Mouse (Mus musculus): ENCODE measurements around the gene Ctsh. TPM values are rescaled to one million over a fixed set of nuclear protein-coding genes. Genes with fewer than 3 reads are reported as not detected.

The Ctsh gene
- polyA plus RNA-seq, 1 experiment from 2014 or later: 305 TPM

DNA sequence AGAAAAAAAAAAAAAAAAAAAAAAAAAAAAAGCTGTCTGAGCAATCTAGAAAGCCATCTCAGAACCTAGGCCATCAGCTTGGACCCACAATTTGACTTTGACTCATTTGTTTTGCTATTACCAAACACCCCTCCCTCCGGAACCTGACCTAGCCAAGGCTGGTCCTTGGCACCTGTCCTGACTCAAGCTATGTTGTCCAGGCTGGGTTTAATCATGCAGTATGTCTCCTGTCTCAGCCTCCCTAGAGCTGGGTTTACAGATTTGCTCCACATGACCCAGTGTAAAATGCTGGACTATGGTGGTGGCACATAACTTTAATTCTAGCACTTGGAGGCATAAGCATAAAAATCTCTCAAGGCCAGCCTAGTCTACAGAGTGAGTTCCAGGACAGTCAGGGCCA is 29.0 kb downstream of the Ctsh start:
- ATAC-seq (replicated peaks; ENCODE audit: low FRiP score, low read depth) (no peak; the same call in 1 of the 2 replicates), DNase-seq (ENCODE audit: low spot score) (no peak)
- no peak overlapping the region for H3K4me2 ChIP-seq (ENCODE audit: low read length)
- 89% methylated on average over 1 of the region's 1 CpGs for WGBS
- no peaks in the 10 kb centered on the region for H3K27me3 ChIP-seq (ENCODE audit: insufficient read depth, low read length)
- no peak overlapping the region for H3K4me3 ChIP-seq (replicated peaks; ENCODE audit: low read depth, low read length)
- H3K9ac ChIP-seq (ENCODE audit: low read depth, low read length): no peak overlapping the region
- no peaks in the 10 kb centered on the region for H3K9me3 ChIP-seq (replicated peaks; ENCODE audit: low read length)
- H3K4me1 ChIP-seq (replicated peaks; ENCODE audit: insufficient read depth, low read length): no peaks in the 10 kb centered on the region
- no peaks in the 10 kb centered on the region for H3K36me3 ChIP-seq (ENCODE audit: insufficient read depth, low read length)
- no peak overlapping the region for H3K27ac ChIP-seq
- TF ChIP-seq CTCF (IDR thresholded peaks at IDR 0.05; ENCODE audit: low read depth): no peak

DNA sequence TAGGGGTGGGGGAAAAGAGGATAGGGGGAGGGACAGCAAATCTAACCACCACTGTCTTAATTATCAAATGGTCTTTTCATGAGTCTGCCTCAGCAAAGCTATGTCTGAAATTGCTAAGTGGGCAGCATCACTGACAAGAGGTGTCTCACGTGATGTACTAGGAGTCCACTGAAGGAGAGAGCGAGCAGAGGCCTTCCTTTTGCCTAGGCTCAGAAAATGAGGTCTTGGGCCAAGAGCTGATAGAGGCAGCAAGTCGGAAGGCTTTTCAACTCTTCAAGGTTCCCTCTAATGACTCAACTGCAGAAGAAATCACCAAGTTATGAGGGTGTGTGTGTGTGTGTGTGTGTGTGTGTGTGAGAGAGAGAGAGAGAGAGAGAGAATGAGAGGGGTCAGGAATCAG is 30.2 kb downstream of the Ctsh start:
- H3K36me3 ChIP-seq (ENCODE audit: insufficient read depth, low read length): no peaks in the 10 kb centered on the region; the same call in 1 of the 2 replicates
- H3K9me3 ChIP-seq (replicated peaks; ENCODE audit: low read length): no peaks in the 10 kb centered on the region
- TF ChIP-seq CTCF (IDR thresholded peaks at IDR 0.05; ENCODE audit: low read depth): no peak
- H3K27ac ChIP-seq: no peak overlapping the region
- no peak overlapping the region for H3K4me3 ChIP-seq (replicated peaks; ENCODE audit: low read depth, low read length)
- no peak for DNase-seq (ENCODE audit: low spot score)
- 91% methylated on average over 3 of the region's 3 CpGs for WGBS
- H3K4me2 ChIP-seq (ENCODE audit: low read length): no peak overlapping the region
- ATAC-seq (replicated peaks; ENCODE audit: low FRiP score, low read depth): no peak
- H3K9ac ChIP-seq (ENCODE audit: low read depth, low read length): no peak overlapping the region
- no peaks in the 10 kb centered on the region for H3K4me1 ChIP-seq (replicated peaks; ENCODE audit: insufficient read depth, low read length)
- H3K27me3 ChIP-seq (ENCODE audit: insufficient read depth, low read length): no peaks in the 10 kb centered on the region

DNA sequence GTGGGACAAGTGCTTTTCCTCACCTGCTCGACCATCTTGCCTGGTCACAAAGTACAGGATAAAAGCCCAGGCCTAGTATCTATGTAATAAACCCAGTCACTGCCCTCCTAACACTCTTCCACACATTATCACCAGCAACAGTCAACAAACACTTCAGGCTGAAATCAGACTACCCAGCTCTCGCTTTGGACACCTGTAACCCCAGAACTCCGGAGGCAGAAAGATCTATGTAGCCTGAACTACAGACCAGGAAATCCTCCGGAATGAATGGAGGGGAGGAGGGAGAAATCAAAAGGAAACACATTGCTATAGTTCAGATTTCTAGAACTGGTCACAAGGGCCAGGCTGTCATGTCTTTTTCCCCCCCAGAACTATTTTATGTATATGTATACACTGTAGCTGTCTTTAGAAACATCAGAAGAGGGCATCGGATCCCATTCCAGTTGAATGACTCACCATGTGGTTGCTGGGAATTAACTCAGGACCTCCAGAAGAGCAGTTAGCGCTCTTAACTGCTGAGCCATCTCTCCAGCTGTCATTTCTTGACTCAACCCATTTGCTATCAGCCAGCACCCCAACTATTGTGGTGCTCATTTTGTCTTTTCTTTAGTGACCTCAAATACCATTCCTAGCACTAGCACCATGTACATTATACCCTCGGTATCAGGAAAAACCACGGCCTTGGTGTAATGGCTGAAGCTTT is 31.0 kb downstream of the Ctsh start:
- no peak overlapping the region for H3K4me3 ChIP-seq (replicated peaks; ENCODE audit: low read depth, low read length)
- no peaks in the 10 kb centered on the region for H3K9me3 ChIP-seq (replicated peaks; ENCODE audit: low read length)
- H3K27me3 ChIP-seq (ENCODE audit: insufficient read depth, low read length): no peaks in the 10 kb centered on the region
- H3K4me1 ChIP-seq (replicated peaks; ENCODE audit: insufficient read depth, low read length): no peaks in the 10 kb centered on the region
- no peak overlapping the region for H3K9ac ChIP-seq (ENCODE audit: low read depth, low read length)
- ATAC-seq (replicated peaks; ENCODE audit: low FRiP score, low read depth) (no peak), DNase-seq (ENCODE audit: low spot score) (no peak)
- H3K27ac ChIP-seq: no peak overlapping the region
- H3K36me3 ChIP-seq (ENCODE audit: insufficient read depth, low read length): peaks cover 8% of the 10 kb centered on the region
- TF ChIP-seq CTCF (IDR thresholded peaks at IDR 0.05; ENCODE audit: low read depth): no peak
- H3K4me2 ChIP-seq (ENCODE audit: low read length): no peak overlapping the region
- 84% methylated on average over 8 of the region's 8 CpGs for WGBS

DNA sequence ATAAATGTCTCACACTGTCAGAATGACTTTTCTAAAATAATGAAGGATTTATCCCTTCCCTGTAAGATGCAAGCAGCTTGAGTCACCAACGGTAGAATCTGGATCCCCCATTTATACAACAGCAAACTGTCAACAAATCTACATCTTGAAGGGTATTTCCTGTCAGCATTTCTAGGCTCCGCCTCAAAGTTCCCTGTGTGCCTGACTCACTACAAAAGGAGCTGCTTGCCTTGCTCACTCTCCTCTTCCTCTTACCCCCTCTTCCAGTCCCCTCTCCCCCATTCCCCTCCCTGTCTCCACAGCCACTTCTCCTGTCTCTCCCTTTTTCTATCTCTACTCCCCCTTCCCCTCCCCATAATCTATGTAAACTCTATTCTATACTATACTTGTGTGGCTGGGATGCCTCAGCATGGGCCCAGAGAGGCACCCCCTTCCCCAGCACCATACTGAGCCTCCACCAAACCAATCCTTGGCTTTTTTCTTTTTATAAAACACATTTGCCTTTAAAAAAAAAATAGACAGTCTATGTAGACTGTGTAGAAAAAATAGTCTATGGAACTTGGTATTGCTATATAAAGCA is 34.0 kb downstream of the Ctsh start:
- Histone ChIP-seq H3K9ac (ENCODE audit: low read depth, low read length) (no peak overlapping the region), H3K27ac (no peak overlapping the region), H3K4me2 (ENCODE audit: low read length) (no peak overlapping the region), H3K36me3 (ENCODE audit: insufficient read depth, low read length) (peaks cover 23% of the 10 kb centered on the region), H3K4me1 (replicated peaks; ENCODE audit: insufficient read depth, low read length) (no peaks in the 10 kb centered on the region), H3K27me3 (ENCODE audit: insufficient read depth, low read length) (no peaks in the 10 kb centered on the region), H3K4me3 (replicated peaks; ENCODE audit: low read depth, low read length) (no peak overlapping the region), H3K9me3 (replicated peaks; ENCODE audit: low read length) (no peaks in the 10 kb centered on the region)
- peak; percentile 38 for ATAC-seq (replicated peaks; ENCODE audit: low FRiP score, low read depth)
- TF ChIP-seq CTCF (IDR thresholded peaks at IDR 0.05; ENCODE audit: low read depth): no peak
- 81% methylated on average over 2 of the region's 2 CpGs for WGBS
- DNase-seq (ENCODE audit: low spot score): no peak

DNA sequence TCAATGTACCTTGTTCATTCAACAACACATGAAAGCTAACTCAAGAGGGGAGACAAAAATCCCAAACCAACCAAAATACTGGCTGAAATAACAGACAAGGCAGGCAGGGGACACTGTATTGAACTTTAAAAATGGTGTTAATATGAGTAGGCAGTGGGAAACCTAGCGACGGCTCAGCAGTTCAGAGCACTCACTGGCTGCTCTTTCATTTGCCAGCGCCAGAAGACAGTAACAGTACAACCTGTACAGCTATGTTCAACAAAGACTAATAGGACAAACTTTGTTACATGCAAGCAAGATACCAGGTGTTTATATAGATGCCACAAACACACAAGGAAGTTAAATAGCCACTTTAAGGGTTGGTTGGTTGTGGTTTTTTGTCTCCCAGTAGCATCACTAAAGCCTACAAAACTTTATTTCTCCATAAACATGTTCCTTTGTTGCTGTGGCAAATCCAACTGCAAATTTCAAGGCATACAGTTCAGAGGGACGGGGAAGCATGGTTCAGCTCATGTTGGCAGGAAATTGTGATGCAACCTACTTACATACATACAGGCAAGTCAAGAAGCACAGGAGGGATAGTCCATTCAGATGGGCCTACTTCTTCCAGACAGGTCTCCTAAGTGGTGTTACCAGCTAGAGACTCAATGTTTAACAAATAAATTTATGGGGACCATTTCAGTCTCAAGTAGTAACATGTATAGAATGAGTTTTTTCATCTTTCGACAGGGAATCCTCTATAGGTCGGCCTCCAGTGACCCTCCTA is 35.6 kb downstream of the Ctsh start:
- Histone ChIP-seq H3K9me3 (replicated peaks; ENCODE audit: low read length) (no peaks in the 10 kb centered on the region), H3K27ac (no peak overlapping the region), H3K36me3 (ENCODE audit: insufficient read depth, low read length) (peaks cover 30% of the 10 kb centered on the region), H3K9ac (ENCODE audit: low read depth, low read length) (no peak overlapping the region), H3K27me3 (ENCODE audit: insufficient read depth, low read length) (no peaks in the 10 kb centered on the region), H3K4me3 (replicated peaks; ENCODE audit: low read depth, low read length) (no peak overlapping the region), H3K4me2 (ENCODE audit: low read length) (no peak overlapping the region), H3K4me1 (replicated peaks; ENCODE audit: insufficient read depth, low read length) (no peaks in the 10 kb centered on the region)
- 91% methylated on average over 6 of the region's 6 CpGs for WGBS
- TF ChIP-seq CTCF (IDR thresholded peaks at IDR 0.05; ENCODE audit: low read depth): no peak
- DNase-seq (ENCODE audit: low spot score) (no peak), ATAC-seq (replicated peaks; ENCODE audit: low FRiP score, low read depth) (peak; percentile 59; the same call in 1 of the 2 replicates)

DNA sequence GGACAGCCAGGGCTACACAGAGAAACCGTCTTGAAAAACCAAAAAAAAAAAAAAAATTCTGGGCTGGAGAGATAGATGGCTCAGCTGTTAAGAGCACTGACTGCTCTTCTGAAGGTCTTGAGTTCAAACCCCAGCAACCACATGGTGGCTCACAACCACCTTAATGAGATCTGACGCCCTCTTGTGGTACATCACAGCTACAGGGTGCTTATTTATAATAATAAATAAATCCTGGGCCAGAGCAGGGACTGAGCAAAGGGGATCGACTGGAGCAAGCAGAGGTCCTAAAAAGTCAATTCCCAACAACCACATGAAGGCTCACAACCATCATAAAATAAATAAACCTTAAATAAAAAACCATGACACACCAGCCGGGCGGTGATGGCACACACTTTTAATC is 45.0 kb downstream of the Ctsh start:
- TF ChIP-seq CTCF (IDR thresholded peaks at IDR 0.05; ENCODE audit: low read depth): peak; percentile 23; the same call in 1 of the 2 replicates
- no peak overlapping the region for H3K4me3 ChIP-seq (replicated peaks; ENCODE audit: low read depth, low read length)
- WGBS: 86% methylated on average over 5 of the region's 5 CpGs
- ATAC-seq (replicated peaks; ENCODE audit: low FRiP score, low read depth): no peak
- no peaks in the 10 kb centered on the region for H3K9me3 ChIP-seq (replicated peaks; ENCODE audit: low read length)
- H3K4me2 ChIP-seq (ENCODE audit: low read length): no peak overlapping the region
- no peak overlapping the region for H3K9ac ChIP-seq (ENCODE audit: low read depth, low read length)
- no peaks in the 10 kb centered on the region for H3K4me1 ChIP-seq (replicated peaks; ENCODE audit: insufficient read depth, low read length)
- no peak for DNase-seq (ENCODE audit: low spot score)
- peaks cover 52% of the 10 kb centered on the region for H3K36me3 ChIP-seq (ENCODE audit: insufficient read depth, low read length)
- H3K27me3 ChIP-seq (ENCODE audit: insufficient read depth, low read length): no peaks in the 10 kb centered on the region
- no peak overlapping the region for H3K27ac ChIP-seq

All from kidney, postnatal 0 days (tissue).